Mouse (Mus musculus): ENCODE results near the gene Cnih3. TPM values are rescaled to one million over a fixed set of nuclear protein-coding genes. Genes with fewer than 3 reads are reported as not detected.

Cnih3 gene
- 1.1 and 1.9 TPM in 2 replicates for polyA plus RNA-seq (2014; fragmentation: Nextera tagmentation; extraction: Ambion mirVana)

DNA sequence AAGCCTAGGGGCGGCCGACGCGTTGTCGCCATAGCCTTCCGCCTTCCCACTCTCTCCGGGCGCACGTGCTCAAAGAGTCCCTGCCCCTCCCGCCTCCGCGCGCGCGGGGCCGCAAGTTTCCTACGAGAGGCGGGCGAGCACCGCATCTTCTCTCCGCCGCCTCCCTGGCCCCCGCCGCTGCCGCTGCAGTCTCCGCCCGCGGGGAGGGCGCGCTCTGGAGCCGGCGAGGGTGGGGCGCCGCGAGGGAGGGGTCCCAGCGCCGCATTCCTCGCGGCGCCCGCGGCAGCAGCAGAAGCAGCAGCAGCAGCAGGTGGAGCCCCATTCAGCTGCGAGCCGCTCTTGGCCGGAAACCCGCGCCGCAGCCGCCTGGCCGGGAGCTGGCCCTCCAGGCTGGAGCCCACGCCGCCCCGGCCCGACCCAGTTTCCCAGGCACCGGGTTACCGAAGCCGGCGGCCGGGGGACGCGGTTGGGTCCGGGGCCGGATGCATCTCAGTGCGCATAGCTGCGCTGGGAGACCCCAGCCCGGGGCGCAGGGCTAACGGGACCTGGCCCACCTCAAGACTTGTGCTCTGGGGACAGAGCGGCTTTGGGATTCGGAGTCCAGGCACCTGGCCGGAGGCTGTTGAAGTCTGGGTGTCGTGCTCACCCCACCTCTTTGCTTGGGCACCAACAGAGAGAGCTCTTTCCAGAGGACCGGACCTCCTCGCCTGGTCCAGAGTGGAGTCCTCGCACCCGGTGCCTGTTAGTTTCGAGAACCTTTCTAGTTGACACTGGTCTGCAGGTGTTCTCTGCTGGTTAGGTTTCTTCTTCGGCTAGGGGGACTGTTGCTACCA lies at the start of gene Cnih3:
TSS of gene Cnih3 (plus strand) at position 262 of the 833 bp plus-strand sequence.
- H3K4me3 ChIP-seq (ENCODE audit: low read depth, low read length) = peak within 1 kb of the TSS; percentile 53
- DNase-seq (ENCODE audit: low spot score) (peak; percentile 82), ATAC-seq (ENCODE audit: low FRiP score) (peak; percentile 81)
- H3K27ac ChIP-seq (ENCODE audit: low read depth, low read length) = no peak within 1 kb of the TSS
- peak within 1 kb of the TSS; percentile 94 for H3K4me2 ChIP-seq (replicated peaks; ENCODE audit: low read depth, low read length)
- no peaks in the 10 kb centered on the region for H3K36me3 ChIP-seq (ENCODE audit: control insufficient read depth, insufficient read depth, low read length)
- H3K4me1 ChIP-seq (replicated peaks; ENCODE audit: control insufficient read depth, insufficient read depth, low read length) = peaks cover 7% of the 10 kb centered on the region
- peaks cover 29% of the 10 kb centered on the region for H3K27me3 ChIP-seq (ENCODE audit: control insufficient read depth, insufficient read depth, low read length)
- H3K9ac ChIP-seq (ENCODE audit: low read depth, low read length) = peak within 1 kb of the TSS; percentile 59
- WGBS = under 1% methylated on average over 70 of the region's 78 CpGs
- no peaks in the 10 kb centered on the region for H3K9me3 ChIP-seq (ENCODE audit: control insufficient read depth, low read length)

DNA sequence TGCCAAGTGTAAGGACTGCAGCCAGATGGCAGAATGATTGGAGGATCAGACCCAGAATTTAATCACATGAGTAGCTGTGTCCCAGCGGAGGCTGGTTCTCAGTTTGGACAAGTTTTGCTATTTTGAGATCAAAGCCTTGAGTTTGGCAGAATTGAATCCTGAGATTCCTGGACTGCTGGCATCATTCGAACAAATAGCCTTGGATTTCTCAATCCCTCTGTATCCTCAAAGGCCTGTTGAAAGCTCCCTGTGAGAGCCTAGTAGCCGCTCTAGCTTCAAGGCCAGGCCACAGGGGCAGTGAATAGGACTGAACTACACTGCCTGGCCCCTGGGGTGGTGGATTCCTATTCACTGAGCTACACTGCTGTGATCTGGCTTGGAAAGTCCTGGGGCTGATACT lies 44.4 kb upstream of the Cnih3 start:
- Histone ChIP-seq H3K9me3 (ENCODE audit: control insufficient read depth, low read length) (no peaks in the 10 kb centered on the region), H3K27ac (ENCODE audit: low read depth, low read length) (no peak overlapping the region), H3K4me1 (replicated peaks; ENCODE audit: control insufficient read depth, insufficient read depth, low read length) (no peaks in the 10 kb centered on the region), H3K4me2 (replicated peaks; ENCODE audit: low read depth, low read length) (no peak overlapping the region), H3K27me3 (ENCODE audit: control insufficient read depth, insufficient read depth, low read length) (no peaks in the 10 kb centered on the region), H3K4me3 (ENCODE audit: low read depth, low read length) (no peak overlapping the region), H3K36me3 (ENCODE audit: control insufficient read depth, insufficient read depth, low read length) (no peaks in the 10 kb centered on the region), H3K9ac (ENCODE audit: low read depth, low read length) (no peak overlapping the region)
- ATAC-seq (ENCODE audit: low FRiP score) = no peak
- 78% methylated on average over 3 of the region's 3 CpGs for WGBS
- DNase-seq (ENCODE audit: low spot score) = no peak

DNA sequence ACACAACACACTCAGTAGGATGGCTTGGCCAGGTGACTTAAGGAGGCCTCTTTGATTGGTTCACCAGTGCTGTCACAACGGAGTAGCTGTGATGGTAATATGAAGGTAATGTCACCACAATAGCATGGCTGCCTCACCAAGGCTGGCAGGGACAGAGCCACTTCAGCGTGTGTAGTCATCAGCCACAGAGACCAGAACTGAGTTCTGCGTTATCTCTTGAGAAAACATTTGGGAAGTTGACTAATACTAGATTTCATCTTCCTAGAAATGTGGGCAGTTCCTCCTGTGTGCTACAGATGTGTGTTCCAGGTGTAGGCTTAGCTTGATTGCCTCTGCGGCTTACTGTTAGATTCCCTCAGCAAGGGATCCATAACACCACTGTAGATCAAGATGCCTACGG lies 41.7 kb upstream of the Cnih3 start:
- H3K9me3 ChIP-seq (ENCODE audit: control insufficient read depth, low read length) = no peaks in the 10 kb centered on the region
- no peaks in the 10 kb centered on the region for H3K4me1 ChIP-seq (replicated peaks; ENCODE audit: control insufficient read depth, insufficient read depth, low read length)
- H3K27ac ChIP-seq (ENCODE audit: low read depth, low read length) = no peak overlapping the region
- H3K27me3 ChIP-seq (ENCODE audit: control insufficient read depth, insufficient read depth, low read length) = no peaks in the 10 kb centered on the region
- no peak overlapping the region for H3K4me3 ChIP-seq (ENCODE audit: low read depth, low read length)
- H3K4me2 ChIP-seq (replicated peaks; ENCODE audit: low read depth, low read length) = no peak overlapping the region
- 99% methylated on average over 5 of the region's 5 CpGs for WGBS
- H3K36me3 ChIP-seq (ENCODE audit: control insufficient read depth, insufficient read depth, low read length) = no peaks in the 10 kb centered on the region
- DNase-seq (ENCODE audit: low spot score) = no peak
- H3K9ac ChIP-seq (ENCODE audit: low read depth, low read length) = no peak overlapping the region
- ATAC-seq (ENCODE audit: low FRiP score) = no peak

DNA sequence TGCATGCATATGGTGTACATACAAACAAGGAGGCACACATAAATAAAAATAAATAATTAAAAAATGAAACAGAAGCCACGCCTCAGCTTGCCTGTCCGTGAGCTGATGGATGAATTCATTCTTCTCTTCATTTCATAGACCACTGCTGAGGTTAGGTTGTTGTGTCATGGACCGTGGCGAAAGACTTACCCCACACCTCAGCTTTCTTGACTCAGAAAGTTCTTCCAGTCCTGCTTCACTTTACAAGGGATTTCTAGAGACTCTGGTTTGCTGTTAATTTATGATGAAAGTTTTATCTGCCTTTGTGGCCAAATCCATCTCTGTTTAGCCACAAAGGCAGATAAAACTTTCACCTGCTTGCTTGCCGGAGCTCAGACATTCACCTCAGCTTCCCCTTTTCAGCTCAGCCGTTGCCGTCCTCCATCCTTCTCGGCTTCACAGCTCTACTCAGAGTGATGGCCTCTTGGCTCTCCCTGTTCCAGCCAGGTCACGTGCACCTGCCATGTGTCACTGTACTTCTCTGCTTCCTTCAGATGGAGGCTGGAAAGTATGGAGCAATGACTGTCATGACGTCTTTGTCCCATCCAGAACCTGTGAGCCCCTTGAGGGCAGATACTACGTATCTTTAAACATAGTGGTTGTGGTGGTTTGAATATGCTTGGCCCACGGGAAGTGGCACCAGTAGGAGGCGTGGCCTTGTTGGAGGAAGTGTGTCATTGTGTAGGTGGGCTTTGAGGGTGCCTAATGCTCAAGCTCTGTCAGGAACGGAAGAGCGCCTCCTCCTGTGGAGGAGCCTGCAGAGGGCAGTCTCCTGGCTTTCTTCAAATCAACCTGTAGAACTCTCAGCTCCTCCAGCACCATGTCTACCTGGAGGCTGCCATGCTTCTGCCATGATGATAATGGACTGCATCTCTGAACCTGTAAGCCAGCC lies 40.0 kb upstream of the Cnih3 start:
- no peaks in the 10 kb centered on the region for H3K9me3 ChIP-seq (ENCODE audit: control insufficient read depth, low read length)
- H3K27me3 ChIP-seq (ENCODE audit: control insufficient read depth, insufficient read depth, low read length) = no peaks in the 10 kb centered on the region
- ATAC-seq (ENCODE audit: low FRiP score) = no peak
- DNase-seq (ENCODE audit: low spot score) = no peak
- no peaks in the 10 kb centered on the region for H3K36me3 ChIP-seq (ENCODE audit: control insufficient read depth, insufficient read depth, low read length)
- H3K27ac ChIP-seq (ENCODE audit: low read depth, low read length) = no peak overlapping the region
- H3K4me2 ChIP-seq (replicated peaks; ENCODE audit: low read depth, low read length) = no peak overlapping the region
- no peak overlapping the region for H3K9ac ChIP-seq (ENCODE audit: low read depth, low read length)
- WGBS = 94% methylated on average over 15 of the region's 15 CpGs
- H3K4me3 ChIP-seq (ENCODE audit: low read depth, low read length) = no peak overlapping the region
- no peaks in the 10 kb centered on the region for H3K4me1 ChIP-seq (replicated peaks; ENCODE audit: control insufficient read depth, insufficient read depth, low read length)

DNA sequence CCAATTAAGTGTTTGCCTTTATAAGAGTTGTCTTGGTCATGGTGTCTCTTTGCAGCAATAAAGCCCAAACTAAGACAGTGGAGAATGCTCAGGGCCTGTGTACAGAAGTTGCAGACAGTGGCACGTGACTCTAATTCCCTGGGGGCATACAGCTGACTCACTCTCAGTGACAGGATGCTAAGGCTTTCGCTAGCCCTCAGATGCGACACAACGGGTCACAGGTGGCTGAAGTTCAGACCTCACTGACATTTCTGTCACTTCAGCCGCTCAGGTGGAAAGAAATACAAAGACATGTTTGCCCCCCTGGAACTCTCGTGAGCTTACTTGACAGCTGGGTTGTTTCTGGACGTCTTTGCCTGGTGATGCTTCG lies 39.4 kb upstream of the Cnih3 start:
- no peak for ATAC-seq (ENCODE audit: low FRiP score)
- no peak overlapping the region for H3K4me3 ChIP-seq (ENCODE audit: low read depth, low read length)
- no peaks in the 10 kb centered on the region for H3K36me3 ChIP-seq (ENCODE audit: control insufficient read depth, insufficient read depth, low read length)
- H3K27ac ChIP-seq (ENCODE audit: low read depth, low read length) = no peak overlapping the region
- H3K9ac ChIP-seq (ENCODE audit: low read depth, low read length) = no peak overlapping the region
- no peak overlapping the region for H3K4me2 ChIP-seq (replicated peaks; ENCODE audit: low read depth, low read length)
- no peaks in the 10 kb centered on the region for H3K27me3 ChIP-seq (ENCODE audit: control insufficient read depth, insufficient read depth, low read length)
- H3K4me1 ChIP-seq (replicated peaks; ENCODE audit: control insufficient read depth, insufficient read depth, low read length) = no peaks in the 10 kb centered on the region
- no peak for DNase-seq (ENCODE audit: low spot score)
- 88% methylated on average over 8 of the region's 8 CpGs for WGBS
- H3K9me3 ChIP-seq (ENCODE audit: control insufficient read depth, low read length) = no peaks in the 10 kb centered on the region

DNA sequence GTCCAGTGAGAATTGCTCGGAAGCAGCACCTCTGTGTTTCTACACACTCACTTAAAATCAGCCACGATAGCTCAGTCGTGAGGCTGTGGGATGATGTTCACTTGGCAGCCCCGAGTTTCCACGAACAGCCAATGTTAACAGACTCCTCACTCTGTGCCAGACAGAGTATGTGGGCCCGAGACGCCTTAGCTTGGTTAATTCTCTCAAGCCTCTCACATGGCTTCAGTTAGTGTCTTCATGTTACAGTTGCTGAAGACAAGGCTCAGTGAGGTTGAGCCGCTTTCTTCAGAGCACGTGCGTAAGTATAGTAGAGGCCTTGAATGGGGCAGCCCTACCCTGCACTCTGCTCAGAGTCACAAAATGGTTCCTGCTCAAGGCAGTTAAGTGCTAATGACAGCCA lies 38.1 kb upstream of the Cnih3 start:
- no peak overlapping the region for H3K27ac ChIP-seq (ENCODE audit: low read depth, low read length)
- H3K36me3 ChIP-seq (ENCODE audit: control insufficient read depth, insufficient read depth, low read length) = no peaks in the 10 kb centered on the region
- no peak overlapping the region for H3K4me3 ChIP-seq (ENCODE audit: low read depth, low read length)
- no peaks in the 10 kb centered on the region for H3K4me1 ChIP-seq (replicated peaks; ENCODE audit: control insufficient read depth, insufficient read depth, low read length)
- no peak overlapping the region for H3K9ac ChIP-seq (ENCODE audit: low read depth, low read length)
- no peaks in the 10 kb centered on the region for H3K9me3 ChIP-seq (ENCODE audit: control insufficient read depth, low read length)
- 91% methylated on average over 10 of the region's 10 CpGs for WGBS
- no peaks in the 10 kb centered on the region for H3K27me3 ChIP-seq (ENCODE audit: control insufficient read depth, insufficient read depth, low read length)
- DNase-seq (ENCODE audit: low spot score) (no peak), ATAC-seq (ENCODE audit: low FRiP score) (no peak)
- no peak overlapping the region for H3K4me2 ChIP-seq (replicated peaks; ENCODE audit: low read depth, low read length)

DNA sequence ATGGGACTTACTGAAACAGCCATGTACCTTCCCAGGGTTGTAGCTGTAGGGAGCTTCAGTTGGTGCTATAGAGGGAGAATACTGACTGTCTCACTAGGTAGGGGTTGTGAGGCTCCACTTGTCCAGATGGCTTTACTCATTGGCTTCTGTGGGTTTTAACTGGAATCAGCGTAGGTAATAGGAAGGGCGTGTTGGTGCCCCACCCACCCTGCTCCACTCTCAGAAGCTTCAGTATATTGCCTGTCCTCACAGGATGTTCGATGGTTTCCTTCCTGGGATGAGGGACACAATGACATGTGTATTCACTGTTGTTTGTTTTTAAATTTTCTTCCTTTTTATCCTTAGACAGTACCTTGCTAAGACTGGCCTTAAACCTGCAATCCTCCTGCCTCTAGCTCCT lies 37.1 kb upstream of the Cnih3 start:
- no peaks in the 10 kb centered on the region for H3K4me1 ChIP-seq (replicated peaks; ENCODE audit: control insufficient read depth, insufficient read depth, low read length)
- H3K27ac ChIP-seq (ENCODE audit: low read depth, low read length) = no peak overlapping the region
- DNase-seq (ENCODE audit: low spot score) (no peak), ATAC-seq (ENCODE audit: low FRiP score) (no peak)
- no peaks in the 10 kb centered on the region for H3K9me3 ChIP-seq (ENCODE audit: control insufficient read depth, low read length)
- 80% methylated on average over 3 of the region's 3 CpGs for WGBS
- H3K4me2 ChIP-seq (replicated peaks; ENCODE audit: low read depth, low read length) = no peak overlapping the region
- no peaks in the 10 kb centered on the region for H3K36me3 ChIP-seq (ENCODE audit: control insufficient read depth, insufficient read depth, low read length)
- H3K27me3 ChIP-seq (ENCODE audit: control insufficient read depth, insufficient read depth, low read length) = no peaks in the 10 kb centered on the region
- H3K4me3 ChIP-seq (ENCODE audit: low read depth, low read length) = no peak overlapping the region
- no peak overlapping the region for H3K9ac ChIP-seq (ENCODE audit: low read depth, low read length)

DNA sequence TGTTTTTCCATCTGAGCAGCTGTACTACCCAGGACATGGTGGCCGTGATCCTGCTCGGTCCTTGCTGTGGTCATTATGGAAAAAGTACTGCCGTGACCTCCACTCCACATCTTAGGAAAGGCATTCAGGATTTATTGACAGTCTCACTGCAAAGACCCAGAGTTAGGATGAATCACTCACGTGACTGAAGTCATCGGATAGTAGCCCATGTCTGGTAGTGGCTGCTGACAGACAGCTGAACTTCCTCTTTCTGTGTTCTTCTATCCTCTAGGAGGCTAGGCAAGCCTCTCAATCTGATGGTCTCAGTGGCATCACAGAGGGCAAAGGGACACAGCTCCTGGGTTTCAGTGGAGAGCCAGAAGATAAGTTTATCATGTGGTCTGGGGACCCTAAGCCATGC lies 35.9 kb upstream of the Cnih3 start:
- no peak overlapping the region for H3K4me3 ChIP-seq (ENCODE audit: low read depth, low read length)
- no peak overlapping the region for H3K27ac ChIP-seq (ENCODE audit: low read depth, low read length)
- no peak for DNase-seq (ENCODE audit: low spot score)
- H3K9ac ChIP-seq (ENCODE audit: low read depth, low read length) = no peak overlapping the region
- H3K27me3 ChIP-seq (ENCODE audit: control insufficient read depth, insufficient read depth, low read length) = no peaks in the 10 kb centered on the region
- H3K36me3 ChIP-seq (ENCODE audit: control insufficient read depth, insufficient read depth, low read length) = no peaks in the 10 kb centered on the region
- no peaks in the 10 kb centered on the region for H3K4me1 ChIP-seq (replicated peaks; ENCODE audit: control insufficient read depth, insufficient read depth, low read length)
- H3K9me3 ChIP-seq (ENCODE audit: control insufficient read depth, low read length) = no peaks in the 10 kb centered on the region
- 88% methylated on average over 5 of the region's 5 CpGs for WGBS
- ATAC-seq (ENCODE audit: low FRiP score) = no peak
- no peak overlapping the region for H3K4me2 ChIP-seq (replicated peaks; ENCODE audit: low read depth, low read length)

All from hindbrain, embryonic 11.5 days (tissue).